Mouse (Mus musculus): ENCODE measurements around the gene Nrxn3. TPM values are rescaled to one million over a fixed set of nuclear protein-coding genes. Genes with fewer than 3 reads are reported as not detected.

Gene Nrxn3
- total RNA-seq, 2 experiments from 2014 or later, result 0.08 to 0.13 TPM

DNA sequence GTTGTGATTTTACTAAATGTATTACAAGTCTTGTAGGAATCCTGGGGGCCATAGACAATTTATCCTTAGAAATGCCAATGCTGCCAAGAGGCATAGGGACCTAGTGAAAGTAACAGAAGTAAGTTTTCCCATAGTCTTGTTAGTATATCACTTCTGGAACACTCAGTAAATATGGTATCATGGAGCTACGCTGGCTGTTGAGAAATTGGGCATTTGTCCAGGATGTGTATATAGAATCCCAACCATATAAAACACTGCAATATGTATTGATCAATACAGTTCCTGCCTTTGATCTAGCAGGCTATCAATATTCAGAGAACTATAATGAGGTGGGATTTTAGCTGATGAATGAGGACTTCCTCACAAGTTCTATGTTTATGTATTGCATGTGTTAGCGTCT, 1107.3 kb downstream of the Nrxn3 start:
- intact Hi-C loops (cut with DNase I), result no loop called here
- DNase-seq (ENCODE audit: low spot score), result no peak

DNA sequence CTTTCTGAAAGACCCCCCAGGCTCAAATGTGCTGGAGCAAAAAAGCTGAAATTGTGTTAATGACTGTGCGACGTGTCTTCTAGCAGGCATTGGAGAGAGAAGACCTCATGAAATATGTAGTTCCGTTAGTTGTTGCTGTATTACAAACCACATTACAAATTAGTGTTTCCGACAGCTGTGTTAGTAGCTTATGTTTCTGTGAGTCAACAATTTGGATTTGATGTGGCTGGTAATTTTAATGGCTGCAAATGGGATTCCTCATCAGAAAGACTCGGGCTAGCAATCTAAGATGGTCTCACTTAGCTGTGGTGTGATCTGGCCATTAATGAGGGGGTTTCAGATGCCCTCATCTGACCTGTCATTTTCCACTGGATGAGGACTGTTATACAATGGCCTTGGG, 1107.7 kb downstream of the Nrxn3 start:
- intact Hi-C loops (cut with DNase I), result no loop called here

GRCm38 (mm10) chr12:89831300-89831699, 1108.6 kb downstream of the Nrxn3 start:
- intact Hi-C loops (cut with DNase I), result no loop called here
- DNase-seq (ENCODE audit: low spot score), result no peak

More for the DNA sequence above, 1107.7 kb downstream of the Nrxn3 start:
- DNase-seq (ENCODE audit: low spot score), result no peak

GRCm38 (mm10) chr12:89836271-89836670, 1113.6 kb downstream of the Nrxn3 start:
- DNase-seq (ENCODE audit: low spot score), result no peak
- intact Hi-C loops (cut with DNase I), result no loop called here

- DNase-seq (ENCODE audit: low spot score), result no peak
- intact Hi-C loops (cut with DNase I), result no loop called here
Observed at GRCm38 (mm10) chr12:89842861-89843260, 1120.2 kb downstream of the Nrxn3 start.

GRCm38 (mm10) chr12:89848116-89848515, 1125.4 kb downstream of the Nrxn3 start:
- intact Hi-C loops (cut with DNase I), result no loop called here

GRCm38 (mm10) chr12:89854355-89854754, 1131.7 kb downstream of the Nrxn3 start:
- intact Hi-C loops (cut with DNase I), result no loop called here
- no peak for DNase-seq (ENCODE audit: low spot score)

More at GRCm38 (mm10) chr12:89848116-89848515, 1125.4 kb downstream of the Nrxn3 start:
- DNase-seq (ENCODE audit: low spot score), result no peak

GRCm38 (mm10) chr12:89867124-89867523, 1144.4 kb downstream of the Nrxn3 start:
- DNase-seq (ENCODE audit: low spot score), result no peak

DNA sequence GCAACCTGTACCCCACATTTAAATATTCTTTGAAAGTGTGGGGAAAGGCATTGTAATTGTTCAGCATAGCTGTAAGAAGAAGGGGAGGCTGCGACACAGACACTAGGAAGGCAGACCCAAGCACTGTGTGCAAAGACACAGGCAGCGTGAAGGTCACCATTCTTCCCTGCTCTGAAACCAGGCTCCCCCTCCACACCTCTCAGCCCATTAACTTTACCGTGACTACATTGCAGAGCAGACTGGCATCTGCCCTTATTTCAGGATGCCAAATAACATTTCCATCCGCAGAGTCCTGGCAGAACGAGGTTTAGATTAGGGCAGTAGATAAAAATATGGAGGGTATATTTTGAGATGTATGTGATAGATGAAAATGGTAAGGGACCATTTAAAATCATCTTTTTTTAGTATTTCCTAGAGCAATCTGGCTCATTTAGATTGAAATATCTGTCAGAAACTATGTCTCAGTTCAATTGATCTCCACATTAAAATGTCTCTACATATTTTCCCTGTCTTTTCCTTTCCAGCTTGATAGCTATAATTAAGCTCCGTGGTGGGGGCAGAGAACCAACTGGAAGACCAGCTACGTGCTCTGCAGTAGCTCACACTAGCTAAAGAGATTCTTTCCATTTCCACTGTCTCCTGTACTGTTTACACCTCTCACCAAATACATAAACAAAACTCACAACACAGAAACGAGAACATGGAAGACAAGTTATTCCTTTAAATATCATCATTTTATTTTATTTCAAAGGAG, 1160.1 kb downstream of the Nrxn3 start:
- no peak for DNase-seq (ENCODE audit: low spot score)
- intact Hi-C loops (cut with DNase I), result no loop called here

More at GRCm38 (mm10) chr12:89867124-89867523, 1144.4 kb downstream of the Nrxn3 start:
- intact Hi-C loops (cut with DNase I), result no loop called here

DNA sequence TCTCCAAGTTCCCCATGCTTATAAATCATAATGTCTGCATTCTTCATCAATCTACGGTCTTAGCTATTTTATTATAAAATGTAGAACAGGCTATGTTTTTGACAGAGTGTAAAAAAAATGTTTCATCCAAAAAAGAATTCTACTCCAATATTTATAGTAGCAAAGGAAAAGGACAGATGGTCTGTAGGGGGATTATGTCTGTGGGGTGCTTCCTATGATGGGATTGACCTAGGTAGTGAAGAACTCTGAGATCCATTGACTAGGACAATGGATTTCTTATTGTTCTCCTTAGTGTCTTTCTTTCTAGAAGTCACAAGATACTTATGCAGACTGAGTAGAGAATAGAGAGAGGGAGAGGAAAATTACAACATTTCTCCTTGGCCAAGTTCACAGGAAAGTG, 1161.9 kb downstream of the Nrxn3 start:
- intact Hi-C loops (cut with DNase I), result no loop called here
- DNase-seq (ENCODE audit: low spot score), result no peak

GRCm38 (mm10) chr12:89888647-89889046, 1166.0 kb downstream of the Nrxn3 start:
- intact Hi-C loops (cut with DNase I), result no loop called here
- no peak for DNase-seq (ENCODE audit: low spot score)

GRCm38 (mm10) chr12:89896901-89897300, 1174.2 kb downstream of the Nrxn3 start:
- intact Hi-C loops (cut with DNase I), result no loop called here
- DNase-seq (ENCODE audit: low spot score), result no peak

DNA sequence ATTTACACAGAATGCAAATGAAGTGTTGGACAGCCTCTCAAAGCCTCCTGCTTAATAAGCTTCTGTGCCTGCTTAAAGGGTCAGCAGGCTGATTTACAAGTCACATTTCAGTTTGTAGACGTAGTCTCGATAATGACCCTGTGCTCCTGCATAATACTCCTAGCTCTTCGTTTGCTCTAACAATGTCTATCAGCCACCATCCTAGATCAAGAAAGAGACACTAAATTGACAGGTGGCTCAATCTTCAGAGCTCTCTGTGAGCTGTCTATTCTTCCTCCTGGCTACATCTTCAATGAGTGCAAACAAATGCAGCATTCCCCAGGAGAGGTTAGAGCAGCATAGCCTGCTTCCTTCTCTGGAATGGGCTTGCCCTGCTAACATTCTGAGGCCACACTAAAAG, 1186.9 kb downstream of the Nrxn3 start:
- intact Hi-C loops (cut with DNase I), result no loop called here
- no peak for DNase-seq (ENCODE audit: low spot score)

GRCm38 (mm10) chr12:89918138-89918829, 1195.6 kb downstream of the Nrxn3 start:
- DNase-seq (ENCODE audit: low spot score), result no peak
- intact Hi-C loops (cut with DNase I), result no loop called here

GRCm38 (mm10) chr12:89932338-89932737, 1209.7 kb downstream of the Nrxn3 start:
- DNase-seq (ENCODE audit: low spot score), result no peak

GRCm38 (mm10) chr12:89933630-89934029, 1211.0 kb downstream of the Nrxn3 start:
- intact Hi-C loops (cut with DNase I), result no loop called here
- no peak for DNase-seq (ENCODE audit: low spot score)

More at GRCm38 (mm10) chr12:89932338-89932737, 1209.7 kb downstream of the Nrxn3 start:
- intact Hi-C loops (cut with DNase I), result no loop called here

- DNase-seq (ENCODE audit: low spot score), result no peak
- intact Hi-C loops (cut with DNase I), result no loop called here
Observed at GRCm38 (mm10) chr12:89940746-89941145, 1218.1 kb downstream of the Nrxn3 start.

GRCm38 (mm10) chr12:89945911-89946502, 1223.3 kb downstream of the Nrxn3 start:
- no peak for DNase-seq (ENCODE audit: low spot score)
- intact Hi-C loops (cut with DNase I), result no loop called here

- DNase-seq (ENCODE audit: low spot score), result no peak
- intact Hi-C loops (cut with DNase I), result no loop called here
Observed at GRCm38 (mm10) chr12:89946522-89946921, 1223.8 kb downstream of the Nrxn3 start.

DNA sequence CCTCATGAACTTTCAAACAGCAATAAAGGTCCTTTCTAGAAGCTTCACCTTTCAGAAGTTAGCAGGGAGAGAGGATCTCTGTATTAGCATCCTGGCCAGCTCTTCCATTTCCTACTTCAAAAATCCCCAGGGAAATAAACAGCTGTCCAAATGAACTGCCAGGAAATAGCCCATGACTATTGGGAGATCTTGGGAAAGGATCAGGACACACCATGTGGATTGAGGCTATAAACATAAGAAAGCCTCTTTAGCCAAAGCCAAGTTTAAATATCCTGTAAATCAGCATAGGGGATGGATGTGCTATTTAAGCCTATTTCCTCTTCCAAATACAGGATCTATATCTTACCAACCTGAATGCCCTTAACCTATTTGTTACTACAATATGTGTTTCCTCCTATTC, 1230.6 kb downstream of the Nrxn3 start:
- intact Hi-C loops (cut with DNase I), result no loop called here
- no peak for DNase-seq (ENCODE audit: low spot score)

- no peak for DNase-seq (ENCODE audit: low spot score)
- intact Hi-C loops (cut with DNase I), result no loop called here
Observed at GRCm38 (mm10) chr12:89953649-89954048, 1231.0 kb downstream of the Nrxn3 start.
